Mouse (Mus musculus): ENCODE results near the gene Gng8. TPM values are rescaled to one million over a fixed set of nuclear protein-coding genes. Genes with fewer than 3 reads are reported as not detected.

Gng8 gene
- not detected for total RNA-seq (2023)

GRCm38 (mm10) chr7:16891641-16892351 lies at the start of gene Gng8:
Gene Gng8, plus strand, starts transcription at chr7:16891786.

GRCm38 (mm10) chr7:16842645-16843063 lies 48.9 kb upstream of the Gng8 start, which contains the start of gene Prkd2:
Gene Prkd2, plus strand, starts transcription at chr7:16842902.

GRCm38 (mm10) chr7:16875310-16875325 lies 16.5 kb upstream of the Gng8 start, which contains the start of gene Dact3:
Gene Dact3, plus strand, starts transcription at chr7:16875317.

GRCm38 (mm10) chr7:16906281-16906680 lies 14.7 kb downstream of the Gng8 start, which contains the start of gene Ptgir:
Gene Ptgir, plus strand, starts transcription at chr7:16906490.

GRCm38 (mm10) chr7:16924037-16924834 lies 32.6 kb downstream of the Gng8 start, which contains the start of gene Calm3:
Gene Calm3, minus strand, starts transcription at chr7:16924114.

GRCm38 (mm10) chr7:16944061-16944807 lies 52.6 kb downstream of the Gng8 start, which contains the start of gene Pnmal2:
Gene Pnmal2, plus strand, starts transcription at chr7:16944682.

Other genes with a start within 250 kb of the Gng8 start
- gene Ceacam15, start 216.1 kb upstream of the Gng8 start, total RNA-seq (2023), result not detected
- gene Ceacam9, start 169.9 kb upstream of the Gng8 start, total RNA-seq (2023), result not detected
- 100 to 1,000 TPM; 132 to 146 TPM for gene Ap2s1, start 153.4 kb upstream of the Gng8 start, total RNA-seq (2023)
- 10 to 100 TPM; 52.2 to 55.7 TPM for gene Slc1a5, start 110.4 kb upstream of the Gng8 start, total RNA-seq (2023)
- 100 to 1,000 TPM in 1 of 2 experiments, 10 to 100 TPM in 1; 94.4 to 111 TPM for gene Strn4, start 75.9 kb upstream of the Gng8 start, total RNA-seq (2023)
- 10 to 100 TPM; 18.6 to 22.7 TPM for gene Fkrp, start 75.1 kb upstream of the Gng8 start, total RNA-seq (2023)
- 10 to 100 TPM; 17.3 to 19.9 TPM for gene Prkd2, start 48.9 kb upstream of the Gng8 start, total RNA-seq (2023)
- under 1 TPM; 0.16 to 0.52 TPM for gene Dact3, start 16.5 kb upstream of the Gng8 start, total RNA-seq (2023)
- 10 to 100 TPM; 43.3 to 46.2 TPM for gene Ptgir, start 14.7 kb downstream of the Gng8 start, total RNA-seq (2023)
- 100 to 1,000 TPM; 117 to 133 TPM for gene Calm3, start 32.3 kb downstream of the Gng8 start, total RNA-seq (2023)
- under 1 TPM in 1 of 2 experiments, not detected in 1; 0.10 TPM for gene Pnmal2, start 52.9 kb downstream of the Gng8 start, total RNA-seq (2023)
- not detected for gene Pnmal1, start 67.9 kb downstream of the Gng8 start, total RNA-seq (2023)
- gene Gm42372, start 91.3 kb downstream of the Gng8 start, total RNA-seq (2023), result not detected
- not detected for gene Ccdc8, start 100.9 kb downstream of the Gng8 start, total RNA-seq (2023)
- gene Ppp5c, start 136.1 kb downstream of the Gng8 start, total RNA-seq (2023), result 10 to 100 TPM; 76.2 to 77.0 TPM
- gene Hif3a, start 170.6 kb downstream of the Gng8 start, total RNA-seq (2023), result under 1 TPM in 1 of 2 experiments, not detected in 1; 0.24 TPM
- gene Psg16, start 182.3 kb downstream of the Gng8 start, total RNA-seq (2023), result under 1 TPM; 0.15 to 0.18 TPM

Data from monocyte, adult 59 days (primary cell).